Mouse (Mus musculus): ENCODE data around the gene Adat1. TPM values are rescaled to one million over a fixed set of nuclear protein-coding genes. Genes with fewer than 3 reads are reported as not detected.
A peak's percentile ranks its signal among the peaks of the same experiment; 100 is the strongest.
"Not testable (repeated sequence)": the region's sequence is repeated elsewhere in the genome, so short reads cannot be mapped to it uniquely, and the experiment has no call there.

Gene Adat1
- polyA plus RNA-seq, 1 experiment from 2014 or later, result 8.5 TPM

- not testable (repeated sequence) for H3K27me3 ChIP-seq (ENCODE audit: control insufficient read depth, insufficient read depth, low read length); H3K4me2 ChIP-seq (ENCODE audit: low read depth, low read length); ATAC-seq (ENCODE audit: low read depth); H3K36me3 ChIP-seq (ENCODE audit: control insufficient read depth, insufficient read depth, low read length); H3K27ac ChIP-seq (ENCODE audit: low read depth, low read length); H3K4me3 ChIP-seq (ENCODE audit: low read depth, low read length); H3K9ac ChIP-seq (replicated peaks; ENCODE audit: low read depth, low read length); H3K9me3 ChIP-seq (ENCODE audit: control insufficient read depth, low read length)
- H3K4me1 ChIP-seq (ENCODE audit: control insufficient read depth, insufficient read depth, low read length), result peaks cover 14% of the 10 kb centered on the region
- WGBS, result 87% methylated on average over 9 of the region's 9 CpGs
Observed at GRCm38 (mm10) chr8:111938076-111938985, 53.8 kb downstream of the Adat1 start.

GRCm38 (mm10) chr8:111937184-111937583, 54.9 kb downstream of the Adat1 start:
- Histone ChIP-seq H3K27me3 (ENCODE audit: control insufficient read depth, insufficient read depth, low read length) (no peaks in the 10 kb centered on the region), H3K27ac (ENCODE audit: low read depth, low read length) (no peak overlapping the region)

GRCm38 (mm10) chr8:111934201-111934600, 57.9 kb downstream of the Adat1 start:
- 0 out of 2 replicates have a peak overlapping the region, but pooled peaks have one; percentile 86 for H3K4me2 ChIP-seq (ENCODE audit: low read depth, low read length)
- H3K4me1 ChIP-seq (ENCODE audit: control insufficient read depth, insufficient read depth, low read length), result peaks cover 5% of the 10 kb centered on the region; the same call in 1 of the 2 replicates
- no peaks in the 10 kb centered on the region for H3K36me3 ChIP-seq (ENCODE audit: control insufficient read depth, insufficient read depth, low read length)
- 89% methylated on average over 2 of the region's 2 CpGs for WGBS
- no peak overlapping the region for H3K4me3 ChIP-seq (ENCODE audit: low read depth, low read length)
- no peak overlapping the region for H3K9ac ChIP-seq (replicated peaks; ENCODE audit: low read depth, low read length)
- H3K27me3 ChIP-seq (ENCODE audit: control insufficient read depth, insufficient read depth, low read length), result no peaks in the 10 kb centered on the region
- no peaks in the 10 kb centered on the region for H3K9me3 ChIP-seq (ENCODE audit: control insufficient read depth, low read length)
- ATAC-seq (ENCODE audit: low read depth), result no peak
- H3K27ac ChIP-seq (ENCODE audit: low read depth, low read length), result no peak overlapping the region

More at GRCm38 (mm10) chr8:111937184-111937583, 54.9 kb downstream of the Adat1 start:
- 78% methylated on average over 3 of the region's 3 CpGs for WGBS
- Histone ChIP-seq H3K4me3 (ENCODE audit: low read depth, low read length) (no peak overlapping the region), H3K4me2 (ENCODE audit: low read depth, low read length) (no peak overlapping the region), H3K4me1 (ENCODE audit: control insufficient read depth, insufficient read depth, low read length) (peaks cover 19% of the 10 kb centered on the region), H3K9ac (replicated peaks; ENCODE audit: low read depth, low read length) (no peak overlapping the region), H3K36me3 (ENCODE audit: control insufficient read depth, insufficient read depth, low read length) (peaks cover 3% of the 10 kb centered on the region; the same call in 1 of the 2 replicates), H3K9me3 (ENCODE audit: control insufficient read depth, low read length) (no peaks in the 10 kb centered on the region)
- ATAC-seq (ENCODE audit: low read depth), result no peak

GRCm38 (mm10) chr8:111933348-111934076, 58.6 kb downstream of the Adat1 start, which contains the start of gene Tmem231:
Tmem231 (minus strand) TSS chr8:111933881.
- ATAC-seq (ENCODE audit: low read depth), result peak; percentile 100
- Histone ChIP-seq H3K27me3 (ENCODE audit: control insufficient read depth, insufficient read depth, low read length) (no peaks in the 10 kb centered on the region), H3K36me3 (ENCODE audit: control insufficient read depth, insufficient read depth, low read length) (no peaks in the 10 kb centered on the region), H3K27ac (ENCODE audit: low read depth, low read length) (peak within 1 kb of the TSS; percentile 91), H3K9ac (replicated peaks; ENCODE audit: low read depth, low read length) (peak within 1 kb of the TSS; percentile 76), H3K4me3 (ENCODE audit: low read depth, low read length) (peak within 1 kb of the TSS; percentile 81), H3K4me1 (ENCODE audit: control insufficient read depth, insufficient read depth, low read length) (peaks cover 5% of the 10 kb centered on the region; the same call in 1 of the 2 replicates), H3K9me3 (ENCODE audit: control insufficient read depth, low read length) (no peaks in the 10 kb centered on the region), H3K4me2 (ENCODE audit: low read depth, low read length) (peak within 1 kb of the TSS; percentile 86)
- under 1% methylated on average over 53 of the region's 53 CpGs for WGBS

- H3K27me3 ChIP-seq (ENCODE audit: control insufficient read depth, insufficient read depth, low read length), result no peaks in the 10 kb centered on the region
- H3K27ac ChIP-seq (ENCODE audit: low read depth, low read length), result peak overlapping the region; percentile 91
- peak overlapping the region; percentile 86 for H3K4me2 ChIP-seq (ENCODE audit: low read depth, low read length)
- peak overlapping the region; percentile 76 for H3K9ac ChIP-seq (replicated peaks; ENCODE audit: low read depth, low read length)
- peaks cover 5% of the 10 kb centered on the region; the same call in 1 of the 2 replicates for H3K4me1 ChIP-seq (ENCODE audit: control insufficient read depth, insufficient read depth, low read length)
- peak; percentile 29; the same call in 1 of the 2 replicates for ATAC-seq (ENCODE audit: low read depth)
- no peaks in the 10 kb centered on the region for H3K36me3 ChIP-seq (ENCODE audit: control insufficient read depth, insufficient read depth, low read length)
- 26% methylated on average over 19 of the region's 19 CpGs for WGBS
- peak overlapping the region; percentile 81 for H3K4me3 ChIP-seq (ENCODE audit: low read depth, low read length)
- H3K9me3 ChIP-seq (ENCODE audit: control insufficient read depth, low read length), result no peaks in the 10 kb centered on the region
Observed at GRCm38 (mm10) chr8:111932580-111933336, 59.3 kb downstream of the Adat1 start.

GRCm38 (mm10) chr8:111931721-111932120, 60.4 kb downstream of the Adat1 start:
- 74% methylated on average over 16 of the region's 16 CpGs for WGBS
- Histone ChIP-seq H3K4me1 (ENCODE audit: control insufficient read depth, insufficient read depth, low read length) (peaks cover 5% of the 10 kb centered on the region; the same call in 1 of the 2 replicates), H3K9me3 (ENCODE audit: control insufficient read depth, low read length) (no peaks in the 10 kb centered on the region), H3K36me3 (ENCODE audit: control insufficient read depth, insufficient read depth, low read length) (no peaks in the 10 kb centered on the region), H3K9ac (replicated peaks; ENCODE audit: low read depth, low read length) (no peak overlapping the region), H3K27me3 (ENCODE audit: control insufficient read depth, insufficient read depth, low read length) (no peaks in the 10 kb centered on the region), H3K4me3 (ENCODE audit: low read depth, low read length) (no peak overlapping the region), H3K27ac (ENCODE audit: low read depth, low read length) (no peak overlapping the region), H3K4me2 (ENCODE audit: low read depth, low read length) (no peak overlapping the region)
- ATAC-seq (ENCODE audit: low read depth), result no peak

- no peak for ATAC-seq (ENCODE audit: low read depth)
- 83% methylated on average over 8 of the region's 8 CpGs for WGBS
- no peak overlapping the region for H3K9ac ChIP-seq (replicated peaks; ENCODE audit: low read depth, low read length)
- H3K4me1 ChIP-seq (ENCODE audit: control insufficient read depth, insufficient read depth, low read length), result peaks cover 5% of the 10 kb centered on the region; the same call in 1 of the 2 replicates
- no peak overlapping the region for H3K27ac ChIP-seq (ENCODE audit: low read depth, low read length)
- no peaks in the 10 kb centered on the region for H3K9me3 ChIP-seq (ENCODE audit: control insufficient read depth, low read length)
- no peaks in the 10 kb centered on the region for H3K27me3 ChIP-seq (ENCODE audit: control insufficient read depth, insufficient read depth, low read length)
- no peaks in the 10 kb centered on the region for H3K36me3 ChIP-seq (ENCODE audit: control insufficient read depth, insufficient read depth, low read length)
- H3K4me3 ChIP-seq (ENCODE audit: low read depth, low read length), result no peak overlapping the region
- no peak overlapping the region for H3K4me2 ChIP-seq (ENCODE audit: low read depth, low read length)
Observed at GRCm38 (mm10) chr8:111929648-111930344, 62.3 kb downstream of the Adat1 start.

- Histone ChIP-seq H3K9me3 (ENCODE audit: control insufficient read depth, low read length) (no peaks in the 10 kb centered on the region), H3K36me3 (ENCODE audit: control insufficient read depth, insufficient read depth, low read length) (no peaks in the 10 kb centered on the region), H3K27ac (ENCODE audit: low read depth, low read length) (no peak overlapping the region), H3K4me2 (ENCODE audit: low read depth, low read length) (no peak overlapping the region), H3K4me1 (ENCODE audit: control insufficient read depth, insufficient read depth, low read length) (no peaks in the 10 kb centered on the region), H3K9ac (replicated peaks; ENCODE audit: low read depth, low read length) (no peak overlapping the region), H3K4me3 (ENCODE audit: low read depth, low read length) (no peak overlapping the region), H3K27me3 (ENCODE audit: control insufficient read depth, insufficient read depth, low read length) (no peaks in the 10 kb centered on the region)
- 84% methylated on average over 7 of the region's 7 CpGs for WGBS
- ATAC-seq (ENCODE audit: low read depth), result no peak
Observed at GRCm38 (mm10) chr8:111924976-111925375, 67.1 kb downstream of the Adat1 start.

Measured in neural tube, embryonic 14.5 days (tissue).